Mouse (Mus musculus) kidney, postnatal 0 days (tissue): ENCODE results near the gene Sgsm3. TPM values are rescaled to one million over a fixed set of nuclear protein-coding genes. Genes with fewer than 3 reads are reported as not detected.

Experiments used
- ATAC-seq: fragments of 200-750 bp; cut with Nextera tagmentation; replicated peaks from 2 replicates; pipeline ENCODE4 v1.8.0; 2017; ENCODE audit warnings: low read depth, moderate number of reproducible peaks, moderate TSS enrichment, moderate library complexity; ENCODE audit not compliant: low FRiP score
- DNase-seq: peaks from one replicate; pipeline ENCODE4 v3.0.0-alpha.2; 2016; ENCODE audit warnings: low spot score
- H3K27ac ChIP-seq: fragments of 300-500 bp; sonication (generic); 2 replicates; pipeline ENCODE4 v1.5.1; 2014; ENCODE audit warnings: mild to moderate bottlenecking
- H3K27me3 ChIP-seq: fragments of 300-500 bp; sonication (generic); 2 replicates; pipeline ENCODE4 v1.6.1; 2014; ENCODE audit warnings: low read length, mixed read lengths; ENCODE audit not compliant: insufficient read depth
- H3K36me3 ChIP-seq: fragments of 300-500 bp; sonication (generic); 2 replicates; pipeline ENCODE4 v1.6.1; 2014; ENCODE audit warnings: low read length, mixed read lengths; ENCODE audit not compliant: insufficient read depth
- H3K4me1 ChIP-seq: fragments of 300-500 bp; sonication (generic); replicated peaks from 2 replicates; pipeline ENCODE4 v1.6.1; 2014; ENCODE audit warnings: antibody characterized with exemption, low read length, mixed read lengths; ENCODE audit not compliant: insufficient read depth
- H3K4me2 ChIP-seq: fragments of 300-500 bp; sonication (generic); 2 replicates; pipeline ENCODE4 v1.6.1; 2014; ENCODE audit warnings: mild to moderate bottlenecking, low read length, moderate library complexity, mixed read lengths
- H3K4me3 ChIP-seq: fragments of 300-500 bp; sonication (generic); replicated peaks from 2 replicates; pipeline ENCODE4 v1.5.1; 2014; ENCODE audit warnings: low read depth, low read length
- H3K9ac ChIP-seq: fragments of 300-500 bp; sonication (generic); 2 replicates; pipeline ENCODE4 v1.6.1; 2014; ENCODE audit warnings: low read depth, low read length
- H3K9me3 ChIP-seq: fragments of 300-500 bp; sonication (generic); replicated peaks from 2 replicates; pipeline ENCODE4 v1.6.1; 2016; ENCODE audit warnings: low read length, inconsistent platforms, mixed read lengths
- CTCF ChIP-seq: IDR thresholded peaks from 2 replicates; pipeline ENCODE4 v1.5.1; 2016; ENCODE audit warnings: antibody characterized with exemption, low read depth, mild to moderate bottlenecking, moderate library complexity
- WGBS: fragments of 180-500 bp; shearing (Covaris S2); extraction: QIAGEN DNeasy Blood & Tissue Kit; methylation state at CpG from one replicate; pipeline ENCODE4 v1.1.7; 2014; 5-methylcytosine and 5-hydroxymethylcytosine counted together
- polyA plus RNA-seq: library from polyadenylated mRNA; unstranded; fragments of >200 nt; fragmentation: Nextera tagmentation; extraction: Ambion mirVana; gene quantifications from 2 replicates; pipeline ENCODE4 v1.2.1, GENCODE M21; 2015

Gene Sgsm3
- polyA plus RNA-seq, 1 experiment from 2014 or later = 20.1 TPM

GRCm38 (mm10) chr15:81008689-81009123, 31.1 kb downstream of the Sgsm3 start:
- peak; percentile 70 for TF ChIP-seq CTCF
- Histone ChIP-seq H3K4me3 (no peak overlapping the region), H3K4me1 (no peaks in the 10 kb centered on the region), H3K27me3 (no peaks in the 10 kb centered on the region), H3K4me2 (no peak overlapping the region), H3K36me3 (peaks cover 20% of the 10 kb centered on the region), H3K9me3 (no peaks in the 10 kb centered on the region), H3K27ac (no peak overlapping the region), H3K9ac (no peak overlapping the region)
- 61% methylated on average over 10 of the region's 10 CpGs for WGBS
- DNase-seq (peak; percentile 73), ATAC-seq (no peak)

GRCm38 (mm10) chr15:81010114-81010513, 32.5 kb downstream of the Sgsm3 start:
- TF ChIP-seq CTCF = no peak
- no peak overlapping the region for H3K27ac ChIP-seq
- peaks cover 27% of the 10 kb centered on the region for H3K36me3 ChIP-seq
- H3K4me1 ChIP-seq = no peaks in the 10 kb centered on the region
- H3K4me3 ChIP-seq = no peak overlapping the region
- no peak for DNase-seq
- no peaks in the 10 kb centered on the region for H3K9me3 ChIP-seq
- no peaks in the 10 kb centered on the region for H3K27me3 ChIP-seq
- 67% methylated on average over 7 of the region's 7 CpGs for WGBS
- no peak overlapping the region for H3K9ac ChIP-seq
- no peak for ATAC-seq
- no peak overlapping the region for H3K4me2 ChIP-seq

GRCm38 (mm10) chr15:81011523-81011922, 34.0 kb downstream of the Sgsm3 start:
- no peak for ATAC-seq
- Histone ChIP-seq H3K4me2 (no peak overlapping the region), H3K4me3 (no peak overlapping the region), H3K9ac (no peak overlapping the region), H3K9me3 (no peaks in the 10 kb centered on the region), H3K27ac (no peak overlapping the region), H3K4me1 (no peaks in the 10 kb centered on the region), H3K36me3 (peaks cover 39% of the 10 kb centered on the region), H3K27me3 (no peaks in the 10 kb centered on the region)
- no peak for TF ChIP-seq CTCF
- DNase-seq = no peak
- 63% methylated on average over 3 of the region's 3 CpGs for whole genome bisulfite sequencing

GRCm38 (mm10) chr15:81012359-81012758, 34.8 kb downstream of the Sgsm3 start:
- DNase-seq (no peak), ATAC-seq (no peak)
- Histone ChIP-seq H3K27ac (no peak overlapping the region), H3K27me3 (no peaks in the 10 kb centered on the region), H3K9me3 (no peaks in the 10 kb centered on the region), H3K4me3 (no peak overlapping the region), H3K36me3 (peaks cover 46% of the 10 kb centered on the region), H3K4me1 (no peaks in the 10 kb centered on the region), H3K9ac (no peak overlapping the region), H3K4me2 (no peak overlapping the region)
- no peak for TF ChIP-seq CTCF
- WGBS = 93% methylated on average over 4 of the region's 4 CpGs

- Histone ChIP-seq H3K27me3 (no peaks in the 10 kb centered on the region), H3K9ac (no peak overlapping the region), H3K4me1 (no peaks in the 10 kb centered on the region), H3K4me2 (no peak overlapping the region), H3K4me3 (no peak overlapping the region), H3K27ac (no peak overlapping the region), H3K36me3 (peaks cover 54% of the 10 kb centered on the region), H3K9me3 (no peaks in the 10 kb centered on the region)
- DNase-seq = no peak
- TF ChIP-seq CTCF = no peak
- WGBS = 74% methylated on average over 7 of the region's 7 CpGs
- ATAC-seq = no peak
Measured at GRCm38 (mm10) chr15:81013186-81013585, 35.6 kb downstream of the Sgsm3 start.

GRCm38 (mm10) chr15:81015068-81015744, 37.6 kb downstream of the Sgsm3 start:
- DNase-seq (no peak), ATAC-seq (no peak)
- Histone ChIP-seq H3K36me3 (peaks cover 70% of the 10 kb centered on the region), H3K9me3 (no peaks in the 10 kb centered on the region), H3K27ac (no peak overlapping the region), H3K4me1 (no peaks in the 10 kb centered on the region), H3K27me3 (no peaks in the 10 kb centered on the region), H3K4me2 (no peak overlapping the region), H3K4me3 (no peak overlapping the region), H3K9ac (no peak overlapping the region)
- no peak for TF ChIP-seq CTCF
- 73% methylated on average over 5 of the region's 5 CpGs for WGBS

- 89% methylated on average over 10 of the region's 10 CpGs for WGBS
- Histone ChIP-seq H3K27ac (no peak overlapping the region), H3K4me3 (no peak overlapping the region), H3K4me2 (no peak overlapping the region), H3K4me1 (no peaks in the 10 kb centered on the region), H3K36me3 (peaks cover 69% of the 10 kb centered on the region), H3K9me3 (no peaks in the 10 kb centered on the region), H3K9ac (no peak overlapping the region), H3K27me3 (no peaks in the 10 kb centered on the region)
- DNase-seq (no peak), ATAC-seq (no peak)
- TF ChIP-seq CTCF = no peak
Measured at GRCm38 (mm10) chr15:81016488-81016887, 38.9 kb downstream of the Sgsm3 start.
